Mouse (Mus musculus): ENCODE data around the gene Ccnl2.

Ccnl2 gene

GRCm38 (mm10) chr4:155863001-155863400 is 50.7 kb downstream of the Ccnl2 start, which contains the start of gene Tas1r3:
Tas1r3 (minus strand) TSS chr4:155863362.
- DNase-seq (ENCODE audit: low read depth in 1 of 2, low spot score in 2 of 2): no peak

DNA sequence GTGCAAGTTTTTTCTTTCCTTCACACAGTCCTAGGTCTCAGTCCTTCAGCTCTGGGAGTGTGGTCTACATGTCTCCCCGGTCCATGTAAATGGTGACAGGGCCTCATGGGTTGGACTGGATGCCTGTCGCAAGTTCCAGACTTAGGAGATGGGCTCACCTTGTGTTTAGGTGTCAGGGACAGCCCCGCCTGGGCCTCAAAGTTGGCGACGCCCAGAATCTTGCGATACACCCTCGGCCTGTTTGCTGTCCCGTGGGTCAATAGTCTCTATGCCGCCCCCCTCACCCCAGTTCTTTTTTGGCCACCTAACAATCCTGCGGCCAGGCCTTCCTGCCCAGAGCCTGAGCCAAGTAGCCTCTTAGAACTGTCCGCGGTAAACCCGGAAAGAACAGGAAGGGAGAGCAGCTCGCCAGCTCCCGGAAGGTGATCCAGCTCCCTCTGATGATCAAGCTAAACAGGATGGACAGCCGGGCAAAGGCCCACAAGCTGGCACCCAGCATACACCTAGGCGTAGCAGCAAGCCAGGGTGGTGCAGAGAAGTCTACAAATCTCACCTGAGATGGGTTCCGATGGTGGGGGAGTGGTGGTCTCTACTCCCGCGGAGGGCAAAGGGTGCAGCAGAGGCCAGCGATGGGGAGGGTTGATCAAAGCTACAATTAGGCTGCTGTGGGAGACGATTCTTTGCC is 56.5 kb downstream of the Ccnl2 start:
- DNase-seq (ENCODE audit: low read depth in 1 of 2, low spot score in 2 of 2): no peak

- DNase-seq (ENCODE audit: low read depth in 1 of 2, low spot score in 2 of 2): peak; percentile 78 to 90
Observed at GRCm38 (mm10) chr4:155869317-155870033, 57.2 kb downstream of the Ccnl2 start, which contains the start of the genes Cptp and Ints11. Cptp (minus strand) TSS chr4:155869440. Ints11 (plus strand) TSS chr4:155869546.

DNA sequence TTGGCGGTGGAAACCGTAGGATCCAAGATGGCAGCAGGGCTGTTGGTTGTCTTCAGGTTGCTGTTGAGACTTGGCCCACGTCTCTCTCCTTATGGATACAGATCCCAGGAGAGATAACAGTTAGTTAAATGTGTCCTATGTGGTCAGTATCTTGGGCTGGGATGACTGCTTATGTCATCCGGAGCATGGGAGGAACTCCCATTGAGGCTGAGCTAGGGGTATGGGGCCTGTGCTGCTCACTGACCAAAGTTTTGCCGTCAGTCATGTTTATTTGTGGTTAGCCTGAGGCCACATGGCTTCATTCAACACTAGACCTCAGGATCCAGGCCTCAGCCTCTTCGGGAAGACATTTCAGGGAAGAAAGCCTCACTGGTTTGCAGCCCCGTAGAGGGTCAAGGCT is 59.1 kb downstream of the Ccnl2 start:
- DNase-seq (ENCODE audit: low read depth in 1 of 2, low spot score in 2 of 2): no peak
